Mouse (Mus musculus) lung, postnatal 25 days (tissue): ENCODE measurements around the gene Ppp1r9b.
"Not testable (repeated sequence)": the region's sequence is repeated elsewhere in the genome, so short reads cannot be mapped to it uniquely, and the experiment has no call there.

ENCODE experiments used
- DNase-seq: peaks from one replicate; pipeline ENCODE4 v3.0.0; 2022; ENCODE audit warnings: low spot score

Gene Ppp1r9b

GRCm38 (mm10) chr11:94990749-94991577 lies at the start of gene Ppp1r9b:
Ppp1r9b (plus strand) TSS chr11:94991035.
- peak; percentile 95 for DNase-seq

- no peak for DNase-seq
These were observed 49.7 kb upstream of the Ppp1r9b start for GRCm38 (mm10) chr11:94941121-94941520.

GRCm38 (mm10) chr11:94941776-94942175 lies 49.1 kb upstream of the Ppp1r9b start:
- no peak for DNase-seq

GRCm38 (mm10) chr11:94942282-94943023 lies 48.4 kb upstream of the Ppp1r9b start:
- DNase-seq, result peak; percentile 38

GRCm38 (mm10) chr11:94943054-94943453 lies 47.8 kb upstream of the Ppp1r9b start:
- DNase-seq, result no peak

GRCm38 (mm10) chr11:94944295-94944694 lies 46.5 kb upstream of the Ppp1r9b start:
- DNase-seq, result no peak

- no peak for DNase-seq
These were observed 45.6 kb upstream of the Ppp1r9b start for GRCm38 (mm10) chr11:94945236-94945635.

- DNase-seq, result no peak
These were observed 38.7 kb upstream of the Ppp1r9b start for GRCm38 (mm10) chr11:94952169-94952568.

GRCm38 (mm10) chr11:94955103-94955502 lies 35.7 kb upstream of the Ppp1r9b start:
- DNase-seq, result no peak

GRCm38 (mm10) chr11:94957693-94958064 lies 33.2 kb upstream of the Ppp1r9b start:
- no peak for DNase-seq

GRCm38 (mm10) chr11:94958065-94958858 lies 32.6 kb upstream of the Ppp1r9b start:
- peak; percentile 87 for DNase-seq

GRCm38 (mm10) chr11:94962534-94963101 lies 28.2 kb upstream of the Ppp1r9b start:
- DNase-seq, result no peak

- DNase-seq, result no peak
These were observed 23.4 kb upstream of the Ppp1r9b start, which contains the start of gene Hils1 for GRCm38 (mm10) chr11:94967419-94967818. Hils1 (plus strand) TSS chr11:94967593.

GRCm38 (mm10) chr11:94968187-94968586 lies 22.6 kb upstream of the Ppp1r9b start:
- DNase-seq, result no peak

- DNase-seq, result not testable (repeated sequence)
These were observed 21.1 kb upstream of the Ppp1r9b start for GRCm38 (mm10) chr11:94969709-94970108.

GRCm38 (mm10) chr11:94970210-94970943 lies 20.5 kb upstream of the Ppp1r9b start:
- DNase-seq, result peak; percentile 66

GRCm38 (mm10) chr11:94971895-94972615 lies 18.8 kb upstream of the Ppp1r9b start:
- no peak for DNase-seq

GRCm38 (mm10) chr11:94972887-94973286 lies 17.9 kb upstream of the Ppp1r9b start:
- no peak for DNase-seq

- DNase-seq, result no peak
These were observed 17.5 kb upstream of the Ppp1r9b start for GRCm38 (mm10) chr11:94973313-94973712.

- no peak for DNase-seq
These were observed 15.9 kb upstream of the Ppp1r9b start for GRCm38 (mm10) chr11:94974951-94975350.

- DNase-seq, result no peak
These were observed 14.6 kb upstream of the Ppp1r9b start, which contains the start of gene Sgca for GRCm38 (mm10) chr11:94976199-94976598. Sgca (minus strand) TSS chr11:94976327.
